Mouse (Mus musculus) frontal cortex, adult (tissue): Measurements from ENCODE around the gene Spock1.

ENCODE experiments used
- ATAC-seq: cut with Nextera tagmentation; 2 replicates; pipeline ENCODE4 v1.9.2; 2017; ENCODE audit warnings: mild to moderate bottlenecking, moderate library complexity, mixed read lengths; ENCODE audit not compliant: low TSS enrichment

The Spock1 gene

DNA sequence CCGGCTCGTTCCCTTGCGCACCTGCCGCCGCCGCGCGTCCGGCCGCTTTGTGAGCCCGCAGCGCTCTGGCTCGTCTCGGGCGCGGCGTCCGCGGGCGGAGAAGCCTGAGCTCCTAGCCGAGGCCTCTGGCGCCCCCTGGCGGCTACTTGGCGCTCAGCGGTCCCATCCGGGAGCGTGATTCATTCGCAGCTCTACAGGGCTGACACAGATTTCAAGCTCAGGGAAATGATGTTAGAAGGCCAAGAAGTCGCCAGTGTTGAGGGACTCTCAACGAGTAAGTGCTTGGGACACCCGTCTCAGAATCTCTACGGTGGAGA is at the start of gene Spock1:
TSS of gene Spock1 (minus strand) at position 67 of the 317 bp plus-strand sequence.
- peak; percentile 86 for ATAC-seq

- ATAC-seq: peak; percentile 91
Measured at GRCm38 (mm10) chr13:57950091-57950490, 42.0 kb upstream of the Spock1 start.

GRCm38 (mm10) chr13:57949513-57949912 is 41.4 kb upstream of the Spock1 start:
- peak; percentile 50 for ATAC-seq

GRCm38 (mm10) chr13:57945197-57945596 is 37.1 kb upstream of the Spock1 start:
- ATAC-seq: no peak

DNA sequence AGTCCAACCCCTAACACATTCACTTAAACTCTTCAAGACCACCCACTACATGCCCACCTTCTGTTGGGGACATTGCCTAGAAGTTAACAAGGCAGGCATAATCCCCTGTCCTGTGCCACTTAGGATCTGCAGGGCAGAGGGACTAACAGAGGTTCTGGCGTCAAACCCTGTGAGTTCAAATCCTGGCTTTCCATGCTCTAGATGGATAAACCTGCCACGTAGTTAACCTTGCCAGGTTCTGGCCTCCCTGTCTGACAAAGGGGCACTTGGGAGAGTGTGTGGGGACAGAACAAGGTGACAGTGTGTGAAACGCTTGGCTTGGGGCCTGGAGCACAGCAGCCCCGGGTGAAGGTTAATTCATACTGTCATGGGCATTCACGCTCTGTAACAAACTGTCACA is 36.3 kb upstream of the Spock1 start:
- no peak for ATAC-seq

DNA sequence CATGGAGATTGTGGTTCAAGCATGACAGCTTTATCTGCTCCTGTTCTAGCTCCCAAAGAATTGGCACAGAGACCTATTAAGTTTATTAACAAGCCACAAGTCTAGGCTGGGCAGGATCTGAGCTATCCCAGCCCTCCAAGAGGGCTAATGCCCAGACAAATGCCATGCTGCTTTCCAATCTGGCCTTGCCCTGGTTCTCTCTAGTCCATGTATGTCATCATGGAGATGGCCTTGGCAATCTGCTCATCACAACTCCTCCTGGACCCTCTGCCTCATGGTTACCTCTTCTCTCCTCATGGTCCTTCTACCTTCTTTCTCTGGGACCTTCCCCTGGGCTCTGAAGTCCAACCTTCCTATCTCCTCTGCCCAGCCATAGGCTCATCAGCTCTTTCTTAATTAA is 35.8 kb upstream of the Spock1 start:
- no peak for ATAC-seq

DNA sequence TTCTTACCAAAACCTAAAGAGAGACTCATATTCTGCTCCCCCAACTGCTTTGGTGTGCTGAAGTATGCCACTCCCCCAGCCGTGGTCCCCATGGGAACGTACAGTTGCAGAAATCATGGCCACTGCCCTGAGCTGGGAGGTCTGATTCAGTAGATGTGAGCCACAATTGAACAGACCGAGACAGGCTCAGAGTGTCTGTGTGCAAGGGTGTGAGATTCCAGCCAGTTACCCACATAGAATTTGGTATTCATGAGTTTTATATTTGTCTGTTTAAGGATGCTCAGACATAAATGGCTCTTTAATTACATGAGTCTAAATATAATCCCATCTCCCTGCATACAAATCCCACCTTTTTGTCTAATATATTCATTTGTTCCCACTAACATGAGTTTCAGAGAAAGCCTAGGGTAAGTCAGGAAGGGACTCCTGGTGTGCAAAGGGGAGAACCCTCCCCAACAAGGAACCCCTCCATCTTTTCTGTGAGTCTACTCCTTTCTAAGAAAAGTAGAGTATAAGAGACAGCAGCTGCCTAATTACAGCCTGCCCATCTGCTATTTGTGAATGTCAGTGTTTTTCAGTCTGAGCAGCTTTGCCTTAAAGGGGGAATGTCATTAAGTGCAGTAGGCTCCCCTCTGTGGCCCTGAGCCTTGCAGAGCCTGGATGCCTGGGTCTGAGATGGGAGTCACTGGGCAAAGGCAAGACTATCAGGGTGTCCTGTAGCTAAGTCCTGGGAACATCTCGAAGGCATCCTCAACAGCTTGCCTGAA is 29.5 kb upstream of the Spock1 start:
- ATAC-seq: peak; percentile 86

GRCm38 (mm10) chr13:57931998-57932397 is 23.9 kb upstream of the Spock1 start:
- ATAC-seq: peak; percentile 98

DNA sequence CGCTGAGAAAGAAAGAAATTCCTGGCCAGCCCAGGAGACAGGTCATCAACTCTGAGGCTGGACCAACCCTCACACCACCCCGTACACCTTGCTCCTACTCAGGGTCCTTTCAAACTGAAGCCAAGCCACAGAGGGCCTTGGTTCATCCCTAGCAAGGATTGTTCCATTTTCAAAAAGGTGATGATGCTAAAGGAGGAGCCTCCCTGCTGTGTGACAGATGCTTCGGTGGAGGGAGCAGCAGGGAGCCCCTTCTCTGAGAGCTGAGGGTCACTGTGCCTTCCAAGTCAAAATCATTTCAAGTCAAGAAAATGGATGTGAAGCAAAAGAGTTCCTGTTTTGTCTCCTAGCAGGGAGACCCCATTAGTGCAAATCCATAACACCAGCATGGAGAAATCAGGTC is 23.2 kb upstream of the Spock1 start:
- no peak for ATAC-seq

DNA sequence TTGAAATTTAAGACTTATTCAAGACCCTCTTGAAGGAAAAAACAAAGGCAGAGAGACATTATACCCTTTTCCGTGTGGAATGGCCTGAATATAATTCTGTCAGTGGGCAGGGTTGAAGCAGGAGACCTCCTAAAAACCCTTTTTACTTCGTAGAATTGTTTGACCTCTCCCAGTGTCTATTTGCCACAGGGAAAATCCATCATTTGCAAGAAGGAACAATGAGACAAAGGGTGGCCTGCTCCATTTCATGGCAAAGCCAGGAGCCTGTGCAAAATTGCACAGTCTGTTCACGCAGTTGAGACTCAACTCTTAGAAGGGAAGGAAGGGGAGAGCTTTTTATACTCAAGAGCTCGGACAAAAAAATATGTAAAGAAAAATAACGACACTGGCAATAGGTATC is 22.6 kb upstream of the Spock1 start:
- ATAC-seq: no peak

- no peak for ATAC-seq
Measured at GRCm38 (mm10) chr13:57930283-57930682, 22.2 kb upstream of the Spock1 start.

DNA sequence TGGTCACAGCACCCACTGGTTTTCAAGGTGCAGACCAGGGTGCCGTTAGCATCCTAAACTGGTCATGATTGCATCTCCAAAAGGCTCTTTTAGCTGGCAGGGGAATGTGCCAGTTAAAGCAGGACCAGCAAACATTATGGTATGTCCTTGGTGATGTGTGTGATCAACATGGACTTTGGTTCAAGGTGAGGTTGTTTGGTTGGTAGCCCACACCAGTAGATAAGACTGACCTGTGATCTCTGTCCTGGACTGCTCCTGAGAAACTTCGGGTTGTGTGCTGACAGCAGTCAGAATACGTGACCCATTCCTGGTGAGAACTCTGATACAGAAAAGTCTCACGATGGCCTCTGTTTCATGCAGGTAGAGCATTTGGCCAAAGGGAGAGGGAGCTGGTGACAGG is 11.8 kb upstream of the Spock1 start:
- ATAC-seq: no peak

DNA sequence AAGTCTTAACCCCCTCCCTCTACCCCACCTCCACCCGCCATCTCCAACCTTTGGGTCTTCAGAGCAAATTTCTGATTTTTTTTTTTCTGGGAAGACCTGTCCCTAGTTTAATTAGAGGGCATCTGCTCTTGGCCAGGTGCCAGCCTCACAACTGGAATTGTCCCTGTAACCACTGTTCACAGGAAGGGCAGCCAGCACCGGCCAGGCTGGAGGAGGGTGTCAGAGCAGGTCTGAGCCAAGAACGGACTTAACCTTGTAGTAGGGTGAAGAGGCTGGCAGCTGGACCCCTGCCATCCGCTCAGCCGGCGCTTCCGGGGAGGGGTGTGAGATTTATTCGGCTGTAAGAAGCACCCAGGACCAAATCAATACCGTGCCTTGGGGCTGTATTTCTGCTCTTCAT is 3.0 kb upstream of the Spock1 start:
- no peak for ATAC-seq

DNA sequence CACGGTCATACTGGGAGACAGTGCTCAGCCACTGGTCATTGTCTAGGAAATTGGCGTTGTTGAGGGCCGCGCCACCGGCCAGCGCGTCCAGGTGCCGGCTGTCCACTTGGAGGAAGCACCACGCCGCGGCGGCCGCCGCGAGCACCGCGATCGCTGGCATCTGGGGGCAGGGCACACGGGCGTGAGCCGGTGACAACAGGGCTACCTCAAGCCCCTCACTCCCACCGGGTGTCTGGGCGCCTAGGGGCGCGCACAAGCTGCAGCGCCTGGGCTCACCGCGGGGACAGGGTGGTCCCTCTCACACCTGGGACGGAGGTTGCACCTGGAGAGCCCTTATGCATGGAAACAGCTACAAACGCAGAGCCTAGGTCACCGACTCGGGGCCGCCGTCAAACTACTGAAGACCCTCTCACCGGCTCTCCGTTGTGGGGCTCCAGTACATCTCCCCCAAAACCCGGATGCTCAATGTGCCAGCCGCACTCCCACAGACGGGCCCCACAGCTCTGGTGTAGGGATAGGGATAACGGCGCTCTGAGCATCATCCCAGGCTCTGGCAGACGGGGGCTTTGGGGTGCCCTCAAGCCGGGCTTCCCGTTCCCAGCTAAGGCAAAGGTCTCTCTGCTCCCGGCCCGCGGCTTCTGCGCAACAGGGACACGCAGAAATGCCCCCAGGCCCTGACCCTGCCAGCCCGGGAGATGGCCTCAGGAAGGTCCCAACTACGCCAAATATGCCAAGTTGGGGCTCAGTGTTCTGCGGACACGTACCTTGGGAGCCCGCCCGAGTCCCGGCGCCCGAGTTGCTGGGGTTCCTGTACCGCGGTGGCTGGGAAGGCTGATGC is 485 bp downstream of the Spock1 start:
- ATAC-seq: peak; percentile 71

- no peak for ATAC-seq
Measured at GRCm38 (mm10) chr13:57894597-57894996, 13.5 kb downstream of the Spock1 start.

DNA sequence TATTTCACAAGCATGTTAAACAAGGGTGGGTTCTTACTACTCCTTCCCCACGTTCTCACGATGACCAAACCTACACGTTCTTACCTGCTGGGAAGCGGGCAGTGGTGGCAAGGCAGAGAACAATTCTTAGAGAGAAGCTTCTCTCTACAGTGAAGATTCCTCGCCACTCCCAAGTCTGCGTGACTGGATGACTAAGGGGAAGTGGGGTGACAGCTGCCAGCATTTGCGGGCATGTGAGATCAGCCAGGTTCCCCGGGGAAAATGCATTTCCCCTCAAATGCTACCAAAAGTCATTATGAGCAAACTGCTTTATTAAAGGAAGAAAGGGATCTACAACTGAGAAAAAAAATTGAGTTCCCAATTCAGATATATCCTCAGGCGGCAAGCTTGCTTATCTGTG is 18.4 kb downstream of the Spock1 start:
- ATAC-seq: peak; percentile 50; the same call in 1 of the 2 replicates

DNA sequence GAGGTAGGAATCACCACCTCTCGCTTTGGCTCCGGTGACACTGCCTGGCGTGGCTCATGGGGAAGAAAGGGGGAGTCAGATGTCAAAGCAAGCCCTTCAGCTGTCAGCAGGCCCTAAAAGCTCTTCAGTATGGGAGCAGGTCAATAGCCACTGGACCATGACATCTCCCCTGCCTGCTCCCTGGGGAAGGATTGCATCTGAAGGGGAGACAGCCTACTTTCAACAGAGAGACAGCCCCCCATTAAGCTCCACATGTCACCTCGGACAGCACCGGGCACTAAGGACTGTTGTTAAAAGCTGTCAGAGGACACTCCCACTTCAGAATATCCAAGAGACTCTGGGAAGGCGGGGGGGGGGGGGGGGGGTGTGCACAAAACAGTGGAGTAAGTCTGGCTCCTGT is 19.1 kb downstream of the Spock1 start:
- no peak for ATAC-seq

DNA sequence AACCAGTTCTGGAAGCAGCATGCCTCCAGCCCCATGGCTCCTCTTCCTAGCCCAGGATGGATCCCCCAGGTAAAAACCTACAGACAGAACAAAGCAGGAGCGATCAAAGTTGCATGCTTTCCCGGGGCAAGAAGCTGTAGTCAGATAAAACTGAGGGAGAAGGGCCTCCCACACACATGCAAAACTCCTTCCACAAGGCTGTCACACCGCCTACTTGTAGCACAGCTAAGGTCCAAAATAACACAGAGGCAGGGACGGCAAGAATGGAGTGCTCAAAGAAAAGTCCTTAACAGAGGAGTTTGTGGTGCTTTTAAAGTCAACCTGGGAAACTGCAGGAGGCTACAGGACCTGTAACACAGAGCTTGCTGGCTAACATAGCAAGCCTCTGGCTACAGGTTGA is 28.3 kb downstream of the Spock1 start:
- peak; percentile 84 for ATAC-seq

DNA sequence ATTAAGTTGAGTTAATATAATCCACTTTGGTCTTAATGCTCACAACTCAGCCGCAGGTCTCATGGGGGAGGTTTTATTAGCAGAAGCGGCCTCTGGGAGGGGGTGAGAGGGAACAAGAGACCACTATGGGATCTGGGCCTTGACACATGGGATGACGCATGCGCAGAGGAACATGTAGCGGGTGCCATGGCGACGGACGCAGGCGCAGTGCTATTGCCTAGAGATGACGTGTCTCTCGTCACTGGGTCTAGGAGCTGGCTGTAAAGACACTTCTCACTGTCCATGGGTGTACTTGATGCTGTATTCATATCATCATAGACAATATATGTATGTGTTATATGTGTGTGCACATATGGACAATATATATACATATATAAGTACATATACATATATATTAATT is 29.3 kb downstream of the Spock1 start:
- no peak for ATAC-seq

GRCm38 (mm10) chr13:57877782-57878181 is 30.4 kb downstream of the Spock1 start:
- no peak for ATAC-seq

GRCm38 (mm10) chr13:57876966-57877365 is 31.2 kb downstream of the Spock1 start:
- ATAC-seq: 0 out of 2 replicates have a peak, but pooled peaks have one; percentile 7

DNA sequence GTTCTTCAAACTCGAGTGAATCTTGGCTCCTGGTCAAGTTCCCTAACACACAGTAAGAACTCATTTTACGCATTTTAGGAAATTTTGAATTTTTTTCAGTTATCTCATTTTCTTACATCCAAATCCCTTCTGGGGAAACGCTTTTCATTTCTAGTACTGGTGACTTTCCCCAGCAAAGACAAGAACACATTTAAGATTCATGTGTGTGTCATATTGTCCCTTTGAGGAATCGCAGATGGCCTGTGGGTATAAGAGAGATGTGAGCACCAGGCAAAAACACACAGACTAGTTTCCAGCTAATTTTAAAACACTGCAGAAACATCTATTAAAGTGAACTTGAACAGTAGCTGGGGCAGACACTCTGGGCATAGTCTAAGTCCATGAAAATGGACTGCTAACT is 38.1 kb downstream of the Spock1 start:
- peak; percentile 53 for ATAC-seq

DNA sequence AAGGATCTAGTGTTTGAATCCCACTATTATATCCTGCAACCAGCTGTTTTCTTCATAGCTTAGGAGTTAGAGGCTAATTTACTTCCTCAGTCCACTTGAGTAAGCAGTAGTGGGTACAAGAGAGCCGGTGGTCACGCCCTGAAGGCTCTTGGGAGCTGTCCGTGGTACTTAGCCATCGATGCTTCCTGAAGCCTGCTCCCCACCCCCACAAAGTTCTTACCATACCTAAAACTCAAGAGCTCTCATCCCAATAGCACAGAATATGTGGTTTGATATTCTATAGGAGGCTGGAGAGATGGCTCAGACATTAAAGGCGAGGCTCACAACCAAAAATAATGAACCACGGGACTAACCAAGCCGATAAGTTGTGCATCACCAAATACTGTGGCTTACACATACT is 40.5 kb downstream of the Spock1 start:
- no peak for ATAC-seq
